Mouse (Mus musculus): ENCODE results near the gene Asrgl1. TPM values are rescaled to one million over a fixed set of nuclear protein-coding genes. Genes with fewer than 3 reads are reported as not detected.

The Asrgl1 gene
- polyA plus RNA-seq, 1 experiment from 2014 or later = 31.7 TPM

DNA sequence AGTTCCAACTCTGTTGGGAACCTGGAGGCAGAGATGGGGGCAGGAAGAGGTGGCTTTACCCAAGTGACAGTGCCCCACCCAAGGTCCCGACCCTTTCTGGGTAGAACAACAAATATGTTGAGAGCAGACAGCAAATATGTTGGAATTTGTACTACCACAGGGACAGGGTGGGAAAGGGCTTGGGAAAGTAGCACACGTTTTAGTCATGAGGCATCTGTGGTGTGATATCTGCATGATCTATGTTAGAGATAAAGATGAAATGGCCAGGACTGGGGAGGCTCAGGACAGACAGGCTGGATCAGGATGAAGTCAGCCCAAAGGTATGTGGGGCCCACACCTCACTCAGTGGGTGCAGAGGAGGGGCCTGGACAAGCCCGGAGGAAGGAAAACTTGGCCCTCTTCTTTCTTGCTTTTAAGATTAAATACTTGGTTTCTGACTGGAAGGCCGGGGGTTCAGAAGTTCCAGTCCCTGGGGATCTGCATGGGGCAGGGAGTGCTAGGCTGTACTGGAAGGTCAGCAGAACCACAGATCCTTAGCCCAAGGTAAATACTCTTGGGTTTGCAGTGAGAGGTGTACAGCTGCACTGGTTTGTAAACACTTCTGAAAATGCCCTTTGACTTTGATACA is 28.6 kb downstream of the Asrgl1 start:
- no peak overlapping the region for H3K27ac ChIP-seq (ENCODE audit: low read length)
- H3K4me1 ChIP-seq (replicated peaks; ENCODE audit: control insufficient read depth, insufficient read depth, low read length) = no peaks in the 10 kb centered on the region
- no peak overlapping the region for H3K4me2 ChIP-seq (ENCODE audit: low read length)
- ATAC-seq = no peak
- no peaks in the 10 kb centered on the region for H3K9me3 ChIP-seq (ENCODE audit: control insufficient read depth, low read length)
- H3K27me3 ChIP-seq (replicated peaks; ENCODE audit: control insufficient read depth, insufficient read depth, low read length) = no peaks in the 10 kb centered on the region
- 62% methylated on average over 4 of the region's 4 CpGs for WGBS
- H3K9ac ChIP-seq (replicated peaks; ENCODE audit: low read depth, low read length) = no peak overlapping the region
- H3K36me3 ChIP-seq (ENCODE audit: control insufficient read depth, insufficient read depth) = no peaks in the 10 kb centered on the region
- no peak overlapping the region for H3K4me3 ChIP-seq (replicated peaks; ENCODE audit: low read length)

- no peaks in the 10 kb centered on the region for H3K27me3 ChIP-seq (replicated peaks; ENCODE audit: control insufficient read depth, insufficient read depth, low read length)
- no peaks in the 10 kb centered on the region for H3K36me3 ChIP-seq (ENCODE audit: control insufficient read depth, insufficient read depth)
- H3K4me2 ChIP-seq (ENCODE audit: low read length) = no peak overlapping the region
- ATAC-seq = no peak
- WGBS = 83% methylated on average over 5 of the region's 5 CpGs
- H3K9me3 ChIP-seq (ENCODE audit: control insufficient read depth, low read length) = no peaks in the 10 kb centered on the region
- H3K27ac ChIP-seq (ENCODE audit: low read length) = no peak overlapping the region
- no peaks in the 10 kb centered on the region for H3K4me1 ChIP-seq (replicated peaks; ENCODE audit: control insufficient read depth, insufficient read depth, low read length)
- no peak overlapping the region for H3K9ac ChIP-seq (replicated peaks; ENCODE audit: low read depth, low read length)
- H3K4me3 ChIP-seq (replicated peaks; ENCODE audit: low read length) = no peak overlapping the region
Measured at GRCm38 (mm10) chr19:9106096-9106495, 29.3 kb downstream of the Asrgl1 start.

- no peak for ATAC-seq
- no peaks in the 10 kb centered on the region for H3K4me1 ChIP-seq (replicated peaks; ENCODE audit: control insufficient read depth, insufficient read depth, low read length)
- no peak overlapping the region for H3K9ac ChIP-seq (replicated peaks; ENCODE audit: low read depth, low read length)
- H3K27me3 ChIP-seq (replicated peaks; ENCODE audit: control insufficient read depth, insufficient read depth, low read length) = no peaks in the 10 kb centered on the region
- 69% methylated on average over 3 of the region's 3 CpGs for WGBS
- no peak overlapping the region for H3K4me3 ChIP-seq (replicated peaks; ENCODE audit: low read length)
- H3K27ac ChIP-seq (ENCODE audit: low read length) = no peak overlapping the region
- H3K4me2 ChIP-seq (ENCODE audit: low read length) = no peak overlapping the region
- no peaks in the 10 kb centered on the region for H3K36me3 ChIP-seq (ENCODE audit: control insufficient read depth, insufficient read depth)
- no peaks in the 10 kb centered on the region for H3K9me3 ChIP-seq (ENCODE audit: control insufficient read depth, low read length)
Measured at GRCm38 (mm10) chr19:9105101-9105685, 30.2 kb downstream of the Asrgl1 start.

DNA sequence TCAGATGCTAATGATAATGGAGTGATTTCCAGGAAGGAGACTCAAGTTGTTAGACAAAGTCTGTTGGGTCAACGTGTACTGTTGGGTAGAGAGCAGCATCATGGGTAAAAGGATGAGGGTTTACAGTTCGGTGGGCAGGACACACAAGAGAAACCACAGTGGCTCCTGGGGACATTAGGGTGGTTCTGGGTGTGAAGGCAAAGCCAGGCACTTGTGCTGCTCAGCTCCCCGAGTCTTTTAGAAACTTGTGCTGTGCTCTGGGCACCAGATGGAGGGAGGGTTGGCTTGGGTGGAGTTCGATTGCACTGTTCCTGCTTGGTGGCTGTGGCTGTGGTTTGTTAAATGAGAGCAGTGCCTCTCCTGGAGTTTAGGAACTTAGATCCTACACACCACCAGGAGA is 31.4 kb downstream of the Asrgl1 start:
- Histone ChIP-seq H3K27ac (ENCODE audit: low read length) (no peak overlapping the region), H3K9ac (replicated peaks; ENCODE audit: low read depth, low read length) (no peak overlapping the region), H3K4me2 (ENCODE audit: low read length) (no peak overlapping the region), H3K9me3 (ENCODE audit: control insufficient read depth, low read length) (no peaks in the 10 kb centered on the region), H3K4me3 (replicated peaks; ENCODE audit: low read length) (no peak overlapping the region), H3K36me3 (ENCODE audit: control insufficient read depth, insufficient read depth) (no peaks in the 10 kb centered on the region), H3K4me1 (replicated peaks; ENCODE audit: control insufficient read depth, insufficient read depth, low read length) (no peaks in the 10 kb centered on the region), H3K27me3 (replicated peaks; ENCODE audit: control insufficient read depth, insufficient read depth, low read length) (no peaks in the 10 kb centered on the region)
- 85% methylated on average over 4 of the region's 4 CpGs for WGBS
- ATAC-seq = no peak

DNA sequence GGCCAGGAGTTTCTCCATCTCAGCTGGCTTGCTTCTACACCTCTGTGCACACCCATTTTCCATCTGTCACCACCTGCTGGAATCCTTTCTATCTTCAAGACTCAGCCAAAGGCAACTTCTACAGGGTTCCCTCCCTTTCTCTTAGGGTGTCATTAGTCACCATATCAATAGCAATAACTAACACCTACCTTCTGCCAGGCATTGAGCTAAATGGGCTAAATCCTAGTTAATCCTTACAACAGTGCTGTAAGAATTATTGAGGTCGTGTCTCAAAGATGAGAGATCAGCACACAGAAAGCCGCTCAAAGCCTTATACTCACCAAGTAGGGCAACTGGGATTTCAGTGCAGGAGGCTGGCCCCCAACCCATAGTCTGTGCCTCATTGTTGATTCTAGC is 34.4 kb downstream of the Asrgl1 start:
- H3K27ac ChIP-seq (ENCODE audit: low read length) = no peak overlapping the region
- H3K4me1 ChIP-seq (replicated peaks; ENCODE audit: control insufficient read depth, insufficient read depth, low read length) = no peaks in the 10 kb centered on the region
- no peak overlapping the region for H3K4me2 ChIP-seq (ENCODE audit: low read length)
- no peaks in the 10 kb centered on the region for H3K9me3 ChIP-seq (ENCODE audit: control insufficient read depth, low read length)
- no peak overlapping the region for H3K9ac ChIP-seq (replicated peaks; ENCODE audit: low read depth, low read length)
- no peak overlapping the region for H3K4me3 ChIP-seq (replicated peaks; ENCODE audit: low read length)
- no peaks in the 10 kb centered on the region for H3K27me3 ChIP-seq (replicated peaks; ENCODE audit: control insufficient read depth, insufficient read depth, low read length)
- no peaks in the 10 kb centered on the region for H3K36me3 ChIP-seq (ENCODE audit: control insufficient read depth, insufficient read depth)
- ATAC-seq = no peak
- 76% methylated on average over 2 of the region's 2 CpGs for WGBS

- no peak overlapping the region for H3K27ac ChIP-seq (ENCODE audit: low read length)
- no peak overlapping the region for H3K4me3 ChIP-seq (replicated peaks; ENCODE audit: low read length)
- no peaks in the 10 kb centered on the region for H3K4me1 ChIP-seq (replicated peaks; ENCODE audit: control insufficient read depth, insufficient read depth, low read length)
- no peak for ATAC-seq
- 85% methylated on average over 17 of the region's 17 CpGs for WGBS
- no peaks in the 10 kb centered on the region for H3K36me3 ChIP-seq (ENCODE audit: control insufficient read depth, insufficient read depth)
- no peaks in the 10 kb centered on the region for H3K27me3 ChIP-seq (replicated peaks; ENCODE audit: control insufficient read depth, insufficient read depth, low read length)
- H3K9me3 ChIP-seq (ENCODE audit: control insufficient read depth, low read length) = no peaks in the 10 kb centered on the region
- H3K4me2 ChIP-seq (ENCODE audit: low read length) = no peak overlapping the region
- H3K9ac ChIP-seq (replicated peaks; ENCODE audit: low read depth, low read length) = no peak overlapping the region
Measured at GRCm38 (mm10) chr19:9100297-9101061, 35.0 kb downstream of the Asrgl1 start.

DNA sequence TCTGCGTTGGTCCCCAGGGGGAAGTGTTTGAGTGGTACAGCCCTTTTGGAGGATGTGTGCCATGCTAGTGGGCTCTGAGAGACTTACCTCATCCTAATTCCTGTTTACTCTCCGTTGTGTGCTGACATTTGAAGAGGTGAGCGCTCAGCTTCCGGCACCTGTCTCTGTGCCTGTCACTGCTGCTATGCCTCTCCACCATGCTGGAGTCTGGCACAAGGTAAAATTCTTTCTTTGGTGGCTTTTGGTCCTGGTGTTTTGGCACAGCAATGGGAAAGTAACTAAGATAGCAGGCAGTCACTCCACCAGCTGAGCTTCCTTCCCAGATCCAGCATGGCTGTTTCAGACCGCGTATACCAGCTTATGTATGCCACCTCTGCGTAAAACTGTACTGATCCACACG is 35.7 kb downstream of the Asrgl1 start:
- H3K36me3 ChIP-seq (ENCODE audit: control insufficient read depth, insufficient read depth) = no peaks in the 10 kb centered on the region
- H3K27me3 ChIP-seq (replicated peaks; ENCODE audit: control insufficient read depth, insufficient read depth, low read length) = no peaks in the 10 kb centered on the region
- no peaks in the 10 kb centered on the region for H3K4me1 ChIP-seq (replicated peaks; ENCODE audit: control insufficient read depth, insufficient read depth, low read length)
- ATAC-seq = no peak
- no peak overlapping the region for H3K27ac ChIP-seq (ENCODE audit: low read length)
- 89% methylated on average over 8 of the region's 8 CpGs for WGBS
- no peak overlapping the region for H3K4me3 ChIP-seq (replicated peaks; ENCODE audit: low read length)
- no peak overlapping the region for H3K9ac ChIP-seq (replicated peaks; ENCODE audit: low read depth, low read length)
- no peak overlapping the region for H3K4me2 ChIP-seq (ENCODE audit: low read length)
- H3K9me3 ChIP-seq (ENCODE audit: control insufficient read depth, low read length) = no peaks in the 10 kb centered on the region

DNA sequence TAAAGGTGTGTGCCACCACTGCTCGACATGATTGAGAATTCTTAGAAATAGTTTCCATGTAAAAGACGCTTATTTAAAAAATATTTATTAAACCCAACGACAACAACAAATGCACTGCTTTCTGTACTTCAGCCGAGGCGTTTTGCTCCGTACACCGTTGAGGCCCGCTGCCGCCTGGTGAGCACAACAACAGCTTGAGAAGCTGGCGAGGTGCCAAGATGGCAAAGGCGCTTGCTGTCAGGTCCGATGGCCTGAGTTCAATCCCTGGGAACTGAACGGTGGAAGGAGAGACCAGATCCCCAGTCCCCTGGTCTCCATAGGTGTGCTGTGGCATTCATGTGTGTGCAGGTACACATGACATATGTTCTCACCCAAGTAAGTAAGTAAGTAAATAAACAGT is 38.0 kb downstream of the Asrgl1 start:
- Histone ChIP-seq H3K9ac (replicated peaks; ENCODE audit: low read depth, low read length) (no peak overlapping the region), H3K4me3 (replicated peaks; ENCODE audit: low read length) (no peak overlapping the region), H3K4me1 (replicated peaks; ENCODE audit: control insufficient read depth, insufficient read depth, low read length) (no peaks in the 10 kb centered on the region), H3K36me3 (ENCODE audit: control insufficient read depth, insufficient read depth) (no peaks in the 10 kb centered on the region), H3K4me2 (ENCODE audit: low read length) (no peak overlapping the region), H3K27ac (ENCODE audit: low read length) (no peak overlapping the region), H3K9me3 (ENCODE audit: control insufficient read depth, low read length) (no peaks in the 10 kb centered on the region), H3K27me3 (replicated peaks; ENCODE audit: control insufficient read depth, insufficient read depth, low read length) (no peaks in the 10 kb centered on the region)
- ATAC-seq = no peak
- 47% methylated on average over 13 of the region's 13 CpGs for WGBS

DNA sequence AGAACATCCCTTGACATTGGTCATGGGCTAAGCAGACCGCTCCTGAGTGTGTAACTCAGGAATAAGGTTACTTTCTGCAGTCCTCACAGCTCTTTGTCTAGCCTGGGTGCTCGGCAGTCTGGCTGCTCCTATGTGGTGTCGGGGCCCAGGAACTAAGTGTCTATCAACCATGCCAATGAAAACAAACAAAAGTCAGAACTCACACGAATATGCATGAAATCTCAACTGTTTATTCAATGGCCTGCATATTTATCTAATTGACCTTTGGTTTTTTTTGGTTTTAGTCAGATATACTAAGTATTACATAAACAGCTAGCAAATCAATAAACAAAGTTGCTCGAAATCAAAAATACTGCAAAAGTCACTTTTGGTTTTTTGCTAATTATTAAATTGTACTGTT is 40.3 kb downstream of the Asrgl1 start:
- no peak for ATAC-seq
- Histone ChIP-seq H3K36me3 (ENCODE audit: control insufficient read depth, insufficient read depth) (no peaks in the 10 kb centered on the region), H3K27me3 (replicated peaks; ENCODE audit: control insufficient read depth, insufficient read depth, low read length) (no peaks in the 10 kb centered on the region), H3K4me3 (replicated peaks; ENCODE audit: low read length) (no peak overlapping the region), H3K4me2 (ENCODE audit: low read length) (no peak overlapping the region), H3K4me1 (replicated peaks; ENCODE audit: control insufficient read depth, insufficient read depth, low read length) (no peaks in the 10 kb centered on the region), H3K27ac (ENCODE audit: low read length) (no peak overlapping the region), H3K9me3 (ENCODE audit: control insufficient read depth, low read length) (no peaks in the 10 kb centered on the region), H3K9ac (replicated peaks; ENCODE audit: low read depth, low read length) (no peak overlapping the region)
- WGBS = 66% methylated on average over 5 of the region's 5 CpGs
